Mouse (Mus musculus): ENCODE results near the gene Cry2. TPM values are rescaled to one million over a fixed set of nuclear protein-coding genes. Genes with fewer than 3 reads are reported as not detected.

Cry2 gene
- polyA plus RNA-seq, 1 experiment from 2014 or later, result 21.3 TPM

DNA sequence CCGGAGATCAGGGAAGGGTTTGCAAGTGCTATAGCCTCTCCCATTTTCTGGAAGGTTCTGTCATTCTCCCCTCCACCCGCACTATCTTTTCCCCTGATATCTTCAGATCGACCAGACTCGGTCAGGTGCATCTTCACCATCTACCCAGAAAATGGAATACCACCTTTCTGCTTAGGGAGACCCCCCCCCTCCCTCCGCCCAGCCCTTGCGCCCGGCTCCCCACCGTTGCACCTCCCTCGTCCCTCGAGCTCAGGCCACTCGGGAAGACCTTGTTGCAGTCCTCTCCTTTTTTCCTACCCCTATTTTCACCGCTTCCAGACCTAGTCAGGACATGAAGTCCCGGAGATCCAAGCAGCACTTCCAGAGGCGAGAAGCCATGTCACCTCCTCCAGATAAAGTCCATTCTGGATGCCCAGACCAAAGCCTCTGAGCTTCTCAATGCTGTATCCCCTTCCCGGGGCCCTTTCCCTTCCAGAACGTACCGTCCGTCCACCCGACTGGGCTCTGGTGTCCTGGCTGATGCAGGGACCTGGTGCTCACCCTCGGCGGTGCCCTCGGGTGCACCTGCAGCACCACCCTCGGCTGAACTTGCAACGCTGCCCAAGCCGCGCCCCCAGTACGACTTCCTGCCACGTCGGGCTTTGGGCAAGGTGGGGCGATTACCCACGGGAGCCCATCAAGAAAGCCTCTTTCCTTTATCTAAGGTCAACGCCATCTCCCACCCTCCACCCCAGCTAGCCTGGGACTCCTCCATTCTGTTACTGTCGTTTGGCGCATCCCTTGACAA is 26.3 kb upstream of the Cry2 start, which contains the start of gene Slc35c1:
Slc35c1 (minus strand) TSS at position 618 of the 787 bp plus-strand sequence.
- H3K27ac ChIP-seq, result peak within 1 kb of the TSS; percentile 75
- peaks cover 26% of the 10 kb centered on the region for H3K27me3 ChIP-seq
- no peaks in the 10 kb centered on the region for H3K9me3 ChIP-seq (replicated peaks)
- H3K4me1 ChIP-seq, result peaks cover 42% of the 10 kb centered on the region
- WGBS, result under 1% methylated on average over 34 of the region's 34 CpGs
- ATAC-seq (replicated peaks; ENCODE audit: low FRiP score), result peak; percentile 14
- peak within 1 kb of the TSS; percentile 91 for H3K4me3 ChIP-seq (replicated peaks)
- peak within 1 kb of the TSS; percentile 66 for H3K9ac ChIP-seq
- H3K36me3 ChIP-seq, result no peaks in the 10 kb centered on the region; the same call in 1 of the 2 replicates
- peak within 1 kb of the TSS; percentile 86 for H3K4me2 ChIP-seq

DNA sequence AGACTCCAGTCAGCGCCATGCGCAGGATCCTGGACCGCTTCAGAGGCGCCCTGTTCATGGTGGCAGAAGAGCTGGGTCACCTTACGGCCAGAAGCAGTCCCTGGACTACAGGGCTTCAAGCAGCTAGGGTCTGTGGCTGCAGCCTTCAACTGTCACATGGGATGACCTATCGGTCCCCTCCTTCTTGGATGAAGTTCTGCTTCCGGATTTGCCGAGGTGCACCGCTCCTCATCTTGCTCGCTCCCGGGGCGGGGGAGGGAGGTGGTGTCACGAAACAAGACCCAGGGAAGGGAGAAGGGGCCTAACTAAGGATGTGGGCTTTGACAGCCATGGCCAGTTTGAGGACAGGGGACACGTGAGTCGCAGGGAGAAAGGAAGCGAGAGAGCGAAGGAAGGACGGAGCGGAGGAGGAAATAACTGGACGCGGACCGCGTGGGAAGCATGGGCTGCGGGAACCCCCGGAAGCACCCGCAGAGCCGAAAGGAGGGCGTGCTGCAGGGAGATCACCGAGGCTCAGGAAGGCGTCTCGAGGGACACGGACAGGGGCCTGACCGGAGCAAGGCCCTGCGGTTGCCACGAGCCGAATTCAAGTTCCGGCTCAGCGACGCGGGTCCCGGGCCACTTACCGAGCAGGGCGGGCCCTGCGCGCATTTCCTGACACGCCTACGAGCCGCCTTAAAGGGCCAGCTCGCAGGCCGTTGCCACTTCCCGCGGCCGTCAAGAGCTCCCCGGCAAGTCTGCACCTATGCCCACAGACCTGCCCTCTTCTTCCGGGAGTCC is 25.5 kb upstream of the Cry2 start:
- Histone ChIP-seq H3K27ac (peak overlapping the region; percentile 75), H3K9ac (peak overlapping the region; percentile 66), H3K27me3 (peaks cover 26% of the 10 kb centered on the region), H3K4me1 (peaks cover 42% of the 10 kb centered on the region), H3K4me3 (replicated peaks) (peak overlapping the region; percentile 91), H3K36me3 (peaks cover 8% of the 10 kb centered on the region), H3K9me3 (replicated peaks) (no peaks in the 10 kb centered on the region), H3K4me2 (peak overlapping the region; percentile 86)
- ATAC-seq (replicated peaks; ENCODE audit: low FRiP score), result peak; percentile 91
- under 1% methylated on average over 55 of the region's 55 CpGs for WGBS

DNA sequence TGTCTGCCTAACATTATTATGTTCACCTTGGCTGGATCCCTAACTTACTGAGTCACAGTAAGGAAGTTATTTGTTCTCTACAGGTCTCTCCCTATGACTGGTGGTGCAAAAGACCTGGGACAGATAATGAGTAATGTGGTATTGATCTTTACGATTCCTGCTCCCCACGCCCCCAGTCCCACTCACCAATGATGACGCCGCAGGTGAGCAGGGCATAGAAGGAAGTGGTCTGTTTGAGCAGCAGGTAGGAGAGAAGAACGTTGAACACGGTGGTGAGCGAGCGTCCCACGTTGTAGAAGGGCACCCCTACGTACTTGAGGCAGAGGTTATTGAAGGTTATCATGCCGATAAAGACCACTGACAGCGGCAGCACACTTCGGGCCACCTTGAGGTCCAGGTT is 24.6 kb upstream of the Cry2 start:
- Histone ChIP-seq H3K9me3 (replicated peaks) (no peaks in the 10 kb centered on the region), H3K4me1 (peaks cover 42% of the 10 kb centered on the region), H3K36me3 (peaks cover 16% of the 10 kb centered on the region), H3K4me3 (replicated peaks) (peak overlapping the region; percentile 91), H3K27ac (no peak overlapping the region), H3K9ac (peak overlapping the region; percentile 66), H3K27me3 (peaks cover 26% of the 10 kb centered on the region), H3K4me2 (peak overlapping the region; percentile 86)
- ATAC-seq (replicated peaks; ENCODE audit: low FRiP score), result no peak
- WGBS, result 64% methylated on average over 13 of the region's 13 CpGs

DNA sequence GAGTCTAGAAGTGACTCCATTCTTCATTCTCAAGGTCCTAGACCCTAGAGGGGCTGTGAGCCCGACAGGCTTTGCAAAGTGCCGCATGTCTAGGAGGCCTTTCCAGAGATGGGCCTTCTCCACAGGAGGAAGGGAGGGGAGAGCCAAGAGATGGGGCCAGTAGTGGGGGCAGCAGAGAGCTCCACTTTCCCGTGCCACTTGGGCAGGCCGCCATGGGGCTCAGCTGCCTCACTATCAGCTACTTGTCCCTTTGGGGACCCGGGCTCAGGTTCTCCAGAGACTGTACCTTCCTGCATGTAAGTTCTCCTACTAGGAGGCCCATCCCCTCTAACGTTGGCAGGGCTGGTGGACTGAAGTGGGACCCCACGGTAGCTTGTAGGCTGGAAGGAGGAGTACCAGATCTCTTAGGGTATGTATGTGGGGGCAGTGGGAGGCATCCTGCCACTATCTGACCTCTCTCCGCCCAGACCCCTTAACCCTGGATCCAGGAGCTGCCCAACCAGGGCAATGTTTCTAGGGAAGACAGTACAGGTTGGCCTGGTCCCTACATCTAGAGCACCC is 23.2 kb upstream of the Cry2 start:
- Histone ChIP-seq H3K4me2 (peak overlapping the region; percentile 86; the same call in 1 of the 2 replicates), H3K27me3 (peaks cover 19% of the 10 kb centered on the region), H3K9me3 (replicated peaks) (no peaks in the 10 kb centered on the region), H3K9ac (no peak overlapping the region), H3K27ac (no peak overlapping the region), H3K4me1 (peaks cover 42% of the 10 kb centered on the region), H3K36me3 (peaks cover 30% of the 10 kb centered on the region), H3K4me3 (replicated peaks) (no peak overlapping the region)
- no peak for ATAC-seq (replicated peaks; ENCODE audit: low FRiP score)
- WGBS, result 69% methylated on average over 8 of the region's 8 CpGs

DNA sequence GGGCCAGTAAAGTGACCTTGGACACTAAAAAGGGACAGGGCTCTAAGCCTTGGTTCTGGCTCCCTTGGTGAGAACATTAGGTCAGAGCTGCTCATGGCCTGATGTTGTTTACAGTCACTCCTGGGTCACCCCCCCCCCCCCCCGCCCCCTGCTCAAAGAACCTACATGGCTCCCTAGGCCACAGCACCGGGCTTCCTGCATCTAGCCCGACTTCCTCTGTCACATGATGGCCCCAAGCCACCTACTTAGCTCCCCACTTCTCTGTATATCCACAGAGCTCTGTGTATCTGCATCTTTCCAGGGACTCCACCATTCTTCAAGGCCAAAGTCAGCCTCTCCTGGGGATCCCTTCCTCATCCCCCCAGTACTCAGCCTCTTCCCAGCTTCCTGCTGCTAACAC is 21.9 kb upstream of the Cry2 start:
- no peaks in the 10 kb centered on the region for H3K9me3 ChIP-seq (replicated peaks)
- H3K36me3 ChIP-seq, result peaks cover 30% of the 10 kb centered on the region
- H3K9ac ChIP-seq, result no peak overlapping the region
- H3K4me1 ChIP-seq, result peaks cover 42% of the 10 kb centered on the region
- peaks cover 5% of the 10 kb centered on the region for H3K27me3 ChIP-seq
- no peak overlapping the region; the same call in 1 of the 2 replicates for H3K4me2 ChIP-seq
- WGBS, result 35% methylated on average over 2 of the region's 3 CpGs
- no peak for ATAC-seq (replicated peaks; ENCODE audit: low FRiP score)
- H3K27ac ChIP-seq, result no peak overlapping the region
- H3K4me3 ChIP-seq (replicated peaks), result no peak overlapping the region

DNA sequence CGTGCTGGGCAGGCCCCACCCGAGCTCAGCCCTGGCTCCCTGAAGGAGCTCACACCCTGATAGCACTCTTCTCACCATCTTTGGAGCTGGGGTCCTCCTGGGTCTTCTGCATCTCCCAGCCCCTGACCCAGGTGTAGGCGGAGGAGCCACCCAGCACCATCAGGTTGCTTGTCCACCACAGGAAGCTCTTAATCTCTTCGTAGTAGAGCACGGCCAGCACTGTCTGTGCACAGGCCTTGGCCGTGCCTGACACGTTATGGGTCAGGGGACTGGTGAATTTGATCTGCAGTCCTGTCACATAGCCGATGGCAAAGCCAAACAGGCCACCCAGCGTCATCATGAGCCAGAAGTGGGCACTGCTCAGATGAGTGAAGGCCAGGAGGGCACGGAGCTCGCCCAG is 20.3 kb upstream of the Cry2 start:
- Histone ChIP-seq H3K4me1 (peaks cover 34% of the 10 kb centered on the region), H3K4me3 (replicated peaks) (no peak overlapping the region), H3K36me3 (peaks cover 30% of the 10 kb centered on the region), H3K9me3 (replicated peaks) (no peaks in the 10 kb centered on the region), H3K9ac (no peak overlapping the region), H3K4me2 (no peak overlapping the region), H3K27me3 (no peaks in the 10 kb centered on the region), H3K27ac (no peak overlapping the region)
- no peak for ATAC-seq (replicated peaks; ENCODE audit: low FRiP score)
- WGBS, result 79% methylated on average over 11 of the region's 11 CpGs

DNA sequence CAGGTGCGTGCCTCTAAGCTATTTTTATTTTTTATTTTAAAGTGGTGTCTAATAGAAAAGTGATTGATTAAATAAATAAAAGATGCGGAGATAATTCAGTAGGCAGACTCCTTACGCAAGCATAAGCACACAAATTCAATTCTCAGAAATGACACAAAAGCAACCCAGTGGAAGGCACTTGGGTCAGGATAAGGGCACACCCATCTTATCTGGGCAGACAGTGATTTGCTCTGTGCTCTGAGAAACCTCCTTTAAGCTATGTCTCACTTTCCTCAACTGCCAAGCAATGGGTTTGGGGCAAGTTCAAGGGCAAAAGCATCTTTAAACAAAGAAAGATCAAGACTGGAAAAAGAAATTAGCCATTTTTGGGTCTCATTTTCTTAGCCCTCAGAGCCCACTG is 17.3 kb upstream of the Cry2 start:
- ATAC-seq (replicated peaks; ENCODE audit: low FRiP score), result no peak
- no peak overlapping the region for H3K4me3 ChIP-seq (replicated peaks)
- peaks cover 5% of the 10 kb centered on the region for H3K4me1 ChIP-seq
- H3K27ac ChIP-seq, result no peak overlapping the region
- no peaks in the 10 kb centered on the region for H3K9me3 ChIP-seq (replicated peaks)
- no peaks in the 10 kb centered on the region for H3K27me3 ChIP-seq
- 90% methylated on average over 3 of the region's 3 CpGs for WGBS
- H3K36me3 ChIP-seq, result peaks cover 30% of the 10 kb centered on the region
- no peak overlapping the region for H3K9ac ChIP-seq
- no peak overlapping the region for H3K4me2 ChIP-seq

DNA sequence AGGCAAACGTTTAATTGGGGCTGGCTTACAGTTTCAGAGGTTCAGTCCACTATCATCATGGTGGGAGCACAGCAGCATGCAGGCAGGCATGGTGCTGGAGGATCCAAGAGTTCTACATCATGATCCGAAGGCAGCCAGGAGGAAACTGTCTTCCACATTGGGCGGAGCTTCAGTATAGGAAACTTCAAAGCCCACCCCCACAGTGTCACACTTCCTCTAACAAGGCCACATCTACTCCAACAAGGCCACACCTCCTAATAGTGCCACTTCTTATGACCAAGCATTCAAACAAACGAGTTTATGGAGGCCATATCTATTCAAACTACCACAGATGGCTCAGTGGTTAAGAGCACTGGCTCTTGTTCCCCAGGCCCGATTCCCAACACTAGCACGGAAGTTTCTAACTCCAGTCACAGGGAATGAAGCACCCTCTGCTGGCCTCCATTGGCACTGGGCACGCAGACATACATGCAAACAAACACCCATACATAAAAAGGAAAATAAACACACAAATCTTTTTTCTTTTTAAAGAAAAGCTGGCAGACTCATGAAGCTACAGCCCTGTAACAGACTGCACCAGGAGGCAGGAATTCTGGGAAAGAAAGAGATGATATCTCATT is 13.4 kb upstream of the Cry2 start:
- Histone ChIP-seq H3K9ac (no peak overlapping the region), H3K4me3 (replicated peaks) (no peak overlapping the region), H3K4me2 (no peak overlapping the region), H3K27me3 (no peaks in the 10 kb centered on the region), H3K9me3 (replicated peaks) (no peaks in the 10 kb centered on the region), H3K36me3 (peaks cover 1% of the 10 kb centered on the region), H3K27ac (no peak overlapping the region), H3K4me1 (no peaks in the 10 kb centered on the region)
- 65% methylated on average over 7 of the region's 7 CpGs for WGBS
- no peak for ATAC-seq (replicated peaks; ENCODE audit: low FRiP score)

DNA sequence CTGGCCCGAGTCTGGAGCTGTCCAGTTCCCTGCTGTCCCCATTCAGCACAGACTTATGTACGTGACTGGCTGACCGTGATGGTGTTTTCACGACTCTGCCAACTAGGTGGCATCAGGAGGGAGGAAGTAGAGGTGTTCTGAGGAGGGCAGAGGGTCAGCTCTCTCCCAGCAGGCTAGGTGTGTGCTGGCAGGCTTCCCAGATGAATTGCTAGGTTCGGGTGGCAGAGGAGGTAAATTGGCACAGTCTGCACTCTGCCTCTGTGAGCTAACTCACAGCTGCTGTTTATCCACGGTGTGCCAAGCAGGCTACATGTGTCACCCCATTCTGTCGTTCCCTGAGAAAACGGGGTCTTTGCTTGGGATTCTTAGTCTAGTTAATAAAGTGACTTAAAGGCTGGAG is 12.8 kb upstream of the Cry2 start:
- Histone ChIP-seq H3K9me3 (replicated peaks) (no peaks in the 10 kb centered on the region), H3K4me1 (no peaks in the 10 kb centered on the region), H3K36me3 (no peaks in the 10 kb centered on the region), H3K27ac (no peak overlapping the region), H3K9ac (no peak overlapping the region), H3K27me3 (no peaks in the 10 kb centered on the region), H3K4me2 (no peak overlapping the region), H3K4me3 (replicated peaks) (no peak overlapping the region)
- 67% methylated on average over 8 of the region's 8 CpGs for WGBS
- ATAC-seq (replicated peaks; ENCODE audit: low FRiP score), result no peak

DNA sequence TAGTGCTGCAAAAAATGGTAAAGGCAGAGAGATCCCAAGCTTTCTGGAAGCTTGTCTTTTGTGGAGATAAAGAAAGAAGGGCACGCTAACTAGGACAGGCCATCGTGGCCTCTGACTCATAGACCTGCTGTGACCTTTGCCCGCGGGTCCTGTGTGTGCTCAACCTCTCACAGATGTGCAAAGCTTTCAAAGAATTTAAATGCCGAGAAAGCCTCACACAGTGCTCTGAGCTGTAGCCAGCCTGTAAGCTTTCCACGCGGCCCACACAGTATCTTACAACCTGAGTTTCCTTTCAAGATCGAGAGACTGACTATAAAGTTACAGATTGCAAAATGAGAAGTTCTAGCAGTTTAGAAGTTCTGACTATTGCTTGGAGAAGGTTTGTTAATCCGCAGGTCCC is 12.0 kb upstream of the Cry2 start:
- Histone ChIP-seq H3K4me1 (no peaks in the 10 kb centered on the region), H3K4me2 (no peak overlapping the region), H3K36me3 (no peaks in the 10 kb centered on the region), H3K9me3 (replicated peaks) (no peaks in the 10 kb centered on the region), H3K27me3 (no peaks in the 10 kb centered on the region), H3K9ac (no peak overlapping the region), H3K27ac (no peak overlapping the region), H3K4me3 (replicated peaks) (no peak overlapping the region)
- ATAC-seq (replicated peaks; ENCODE audit: low FRiP score), result no peak
- WGBS, result 53% methylated on average over 9 of the region's 9 CpGs

DNA sequence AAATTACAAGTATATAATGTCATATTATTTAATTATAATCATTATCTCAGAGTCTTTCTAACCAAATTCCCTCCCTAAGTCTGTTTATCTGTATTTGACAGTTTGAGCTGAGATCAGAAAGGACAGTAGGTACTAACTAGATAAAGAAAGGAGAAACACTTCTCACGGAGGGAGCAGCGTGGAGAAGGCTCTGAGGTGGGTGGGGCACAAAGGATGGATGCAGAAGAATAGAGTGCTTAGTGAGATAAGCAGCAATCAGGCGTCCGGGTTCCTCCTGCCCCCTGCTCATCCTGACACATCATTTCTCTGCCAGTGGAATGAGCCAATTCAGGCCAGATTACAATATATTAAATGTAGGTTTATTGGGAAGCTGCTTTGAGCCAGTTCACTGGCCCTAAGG is 10.5 kb upstream of the Cry2 start:
- no peak overlapping the region for H3K4me2 ChIP-seq
- no peaks in the 10 kb centered on the region for H3K4me1 ChIP-seq
- H3K9ac ChIP-seq, result no peak overlapping the region
- H3K4me3 ChIP-seq (replicated peaks), result no peak overlapping the region
- H3K9me3 ChIP-seq (replicated peaks), result no peaks in the 10 kb centered on the region
- WGBS, result 70% methylated on average over 4 of the region's 4 CpGs
- no peaks in the 10 kb centered on the region for H3K36me3 ChIP-seq
- no peak for ATAC-seq (replicated peaks; ENCODE audit: low FRiP score)
- H3K27ac ChIP-seq, result no peak overlapping the region
- H3K27me3 ChIP-seq, result no peaks in the 10 kb centered on the region

DNA sequence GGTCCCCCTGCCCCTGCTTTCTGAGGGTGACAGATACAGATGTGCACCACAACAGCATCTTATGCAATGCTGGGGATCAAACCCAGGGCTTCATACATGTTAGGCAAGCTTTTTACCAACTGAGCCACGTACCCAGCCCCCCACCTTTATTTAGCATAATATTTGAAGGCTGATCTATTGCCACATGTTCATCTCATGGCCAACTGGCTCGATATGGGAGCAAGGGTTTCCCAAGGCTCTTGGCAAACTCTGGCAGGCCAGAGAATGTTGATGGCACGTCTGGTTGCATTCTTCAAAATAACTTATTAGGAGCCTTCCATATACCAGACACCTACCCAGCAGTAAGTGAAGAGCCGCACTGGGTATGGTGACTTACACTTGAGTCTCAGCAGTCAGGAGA is 9.5 kb upstream of the Cry2 start:
- H3K27me3 ChIP-seq, result no peaks in the 10 kb centered on the region
- H3K4me2 ChIP-seq, result no peak overlapping the region
- no peak overlapping the region for H3K9ac ChIP-seq
- no peaks in the 10 kb centered on the region for H3K9me3 ChIP-seq (replicated peaks)
- no peak for ATAC-seq (replicated peaks; ENCODE audit: low FRiP score)
- WGBS, result 84% methylated on average over 4 of the region's 4 CpGs
- no peaks in the 10 kb centered on the region for H3K36me3 ChIP-seq
- no peak overlapping the region for H3K4me3 ChIP-seq (replicated peaks)
- H3K4me1 ChIP-seq, result no peaks in the 10 kb centered on the region
- H3K27ac ChIP-seq, result no peak overlapping the region

All from kidney, embryonic 15.5 days (tissue).